Mouse (Mus musculus) stomach, postnatal 0 days (tissue): Measurements from ENCODE around the gene Hprt. TPM values are rescaled to one million over a fixed set of nuclear protein-coding genes. Genes with fewer than 3 reads are reported as not detected.

ENCODE experiments used
- ATAC-seq: fragments of 200-750 bp; cut with Nextera tagmentation; 2 replicates; pipeline ENCODE4 v1.8.0; 2017; ENCODE audit not compliant: low FRiP score, low TSS enrichment
- DNase-seq: peaks from one replicate; pipeline ENCODE4 v3.0.0-alpha.2; 2016; ENCODE audit warnings: low spot score
- H3K27ac ChIP-seq: fragments of 300-500 bp; sonication (generic); replicated peaks from 2 replicates; pipeline ENCODE4 v1.5.1; 2014; ENCODE audit warnings: mild to moderate bottlenecking, control low read depth
- H3K27me3 ChIP-seq: fragments of 300-500 bp; sonication (generic); 2 replicates; pipeline ENCODE4 v1.6.1; 2014; ENCODE audit warnings: low read length; ENCODE audit not compliant: control insufficient read depth, insufficient read depth
- H3K36me3 ChIP-seq: fragments of 300-500 bp; sonication (generic); 2 replicates; pipeline ENCODE4 v1.6.1; 2014; ENCODE audit warnings: low read length, mixed read lengths; ENCODE audit not compliant: control insufficient read depth, insufficient read depth
- H3K4me1 ChIP-seq: fragments of 300-500 bp; sonication (generic); replicated peaks from 2 replicates; pipeline ENCODE4 v1.6.1; 2014; ENCODE audit warnings: antibody characterized with exemption; ENCODE audit not compliant: control insufficient read depth, insufficient read depth
- H3K4me2 ChIP-seq: fragments of 300-500 bp; sonication (generic); replicated peaks from 2 replicates; pipeline ENCODE4 v1.6.1; 2014; ENCODE audit warnings: low read depth, mild to moderate bottlenecking, control low read depth, moderate library complexity
- H3K4me3 ChIP-seq: fragments of 300-500 bp; sonication (generic); 2 replicates; pipeline ENCODE4 v1.5.1; 2014; ENCODE audit warnings: low read depth, low read length, control low read depth
- H3K9ac ChIP-seq: fragments of 300-500 bp; sonication (generic); 2 replicates; pipeline ENCODE4 v1.6.1; 2014; ENCODE audit warnings: mild to moderate bottlenecking, low read length, control low read depth, mixed read lengths
- H3K9me3 ChIP-seq: fragments of 300-500 bp; sonication (generic); 2 replicates; pipeline ENCODE4 v1.6.1; 2016; ENCODE audit warnings: low read length; ENCODE audit not compliant: control insufficient read depth
- CTCF ChIP-seq: IDR thresholded peaks from 2 replicates; pipeline ENCODE4 v1.5.1; 2016; ENCODE audit warnings: antibody characterized with exemption, low read depth, mild to moderate bottlenecking, moderate library complexity
- EP300 ChIP-seq: optimal IDR thresholded peaks from 2 replicates; pipeline ENCODE3; 2016; ENCODE audit warnings: antibody characterized with exemption
- WGBS: fragments of 180-500 bp; shearing (Covaris S2); extraction: QIAGEN DNeasy Blood & Tissue Kit; methylation state at CpG from one replicate; pipeline ENCODE4 v1.1.7; 2014; 5-methylcytosine and 5-hydroxymethylcytosine counted together
- microRNA counts: library from miRNA; unstranded; fragments of <30 nt; microRNA quantifications from one replicate; lab custom pipeline; 2015
- microRNA-seq: library from miRNA; unstranded; fragments of <30 nt; microRNA quantifications from one replicate; pipeline ENCODE4, GENCODE M21; 2016
- polyA plus RNA-seq: library from polyadenylated mRNA; unstranded; fragments of >200 nt; fragmentation: Nextera tagmentation; extraction: Ambion mirVana; gene quantifications from 2 replicates; pipeline ENCODE4 v1.2.1, GENCODE M21; 2015

Gene Hprt
- polyA plus RNA-seq, 1 experiment from 2014 or later: 254 TPM

DNA sequence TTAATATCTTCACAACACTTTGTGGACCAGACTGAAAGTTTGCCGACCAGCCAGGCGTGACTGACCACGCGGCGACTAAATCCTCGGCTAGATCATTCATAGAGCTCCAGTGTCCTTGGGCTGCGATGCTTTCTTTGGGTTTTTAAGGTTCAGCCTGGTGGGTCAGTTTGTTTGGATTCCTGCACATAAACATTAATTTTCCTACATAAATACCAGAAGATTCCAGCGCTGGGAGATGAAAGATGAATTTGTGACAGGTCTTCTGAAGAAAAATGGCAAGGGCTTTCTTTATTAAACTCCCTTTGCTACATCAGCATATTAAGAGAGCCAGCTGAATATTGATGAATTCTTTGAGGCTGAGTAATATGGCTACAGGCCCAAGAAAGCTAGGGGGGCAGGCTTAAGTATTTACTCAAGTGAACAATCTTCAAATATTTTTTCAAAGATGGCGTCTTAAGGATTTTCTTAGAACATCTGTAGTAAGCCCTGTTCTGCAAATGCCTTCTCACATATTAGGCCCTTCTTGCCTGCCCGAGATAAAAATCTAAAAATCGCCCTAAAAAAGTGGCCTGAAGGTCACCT is 71.6 kb downstream of the Hprt start:
- H3K27me3 ChIP-seq: no peaks in the 10 kb centered on the region
- no peaks in the 10 kb centered on the region for H3K4me1 ChIP-seq
- H3K4me2 ChIP-seq: peak overlapping the region; percentile 53; the same call in 1 of the 2 replicates
- no peak overlapping the region for H3K9ac ChIP-seq
- TF ChIP-seq EP300 (no peak), CTCF (no peak)
- no peak for ATAC-seq
- H3K9me3 ChIP-seq: no peaks in the 10 kb centered on the region
- H3K27ac ChIP-seq: no peak overlapping the region
- WGBS: 35% methylated on average over 11 of the region's 11 CpGs
- no peaks in the 10 kb centered on the region for H3K36me3 ChIP-seq
- no peak for DNase-seq
- no peak overlapping the region for H3K4me3 ChIP-seq

DNA sequence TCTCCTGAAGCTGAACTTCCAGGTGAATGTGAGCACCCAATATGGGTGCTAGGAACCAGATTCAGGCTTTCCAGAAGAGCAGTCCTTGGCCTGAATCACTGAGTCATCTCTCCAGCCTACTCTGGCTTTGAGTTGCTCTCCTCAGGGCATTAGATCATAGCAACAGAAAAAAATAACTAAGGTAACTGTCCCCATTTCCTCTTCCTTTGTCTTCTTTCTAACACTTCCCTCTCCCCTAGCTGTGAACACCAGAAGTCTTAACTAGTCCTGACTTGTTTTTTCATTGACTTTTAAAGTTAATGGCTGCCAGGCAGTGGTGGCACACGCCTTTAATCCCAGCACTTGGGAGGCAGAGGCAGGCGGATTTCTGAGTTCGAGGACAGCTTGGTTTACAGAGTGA is 76.5 kb downstream of the Hprt start:
- DNase-seq (no peak), ATAC-seq (no peak)
- Histone ChIP-seq H3K9ac (no peak overlapping the region), H3K9me3 (no peaks in the 10 kb centered on the region), H3K27ac (no peak overlapping the region), H3K4me1 (no peaks in the 10 kb centered on the region), H3K4me3 (no peak overlapping the region), H3K27me3 (no peaks in the 10 kb centered on the region), H3K36me3 (no peaks in the 10 kb centered on the region), H3K4me2 (no peak overlapping the region)
- no peak for TF ChIP-seq CTCF
- no peak for TF ChIP-seq EP300
- WGBS: 91% methylated on average over 3 of the region's 3 CpGs

MicroRNAs encoded within 50 kb of the gene (microRNA counts, 519-probe panel; counts per million panel counts)
- 5,735 counts per million, percentile 72 among the panel's probes with 10 or more counts for microRNA mmu-miR-322 (lab: Ali Mortazavi, UCI)
- microRNA mmu-miR-351 (lab: Ali Mortazavi, UCI): 3,146 counts per million, percentile 13 among the panel's probes with 10 or more counts
- microRNA mmu-miR-450a-3p (lab: Ali Mortazavi, UCI): not detected
- 5,682 counts per million, percentile 69 among the panel's probes with 10 or more counts for microRNA mmu-miR-450a-5p (lab: Ali Mortazavi, UCI)
- microRNA mmu-miR-450b-3p (lab: Ali Mortazavi, UCI): 1,980 counts per million, percentile 3 among the panel's probes with 10 or more counts
- not detected for microRNA mmu-miR-450b-5p (lab: Ali Mortazavi, UCI)
- microRNA mmu-miR-503 (lab: Ali Mortazavi, UCI): 4,216 counts per million, percentile 35 among the panel's probes with 10 or more counts
- microRNA mmu-miR-542-3p (lab: Ali Mortazavi, UCI): not detected
- microRNA mmu-miR-542-5p (lab: Ali Mortazavi, UCI): 3,820 counts per million, percentile 25 among the panel's probes with 10 or more counts

Small RNA genes lying within 50 kb of the gene (microRNA-seq; reads per million reads assigned to microRNA genes)
- gene Mir322: 16,116 reads per million, percentile 95 among the genes with 10 or more reads in this experiment
- 4,667 reads per million, percentile 89 among the genes with 10 or more reads in this experiment for gene Mir351
- 21.2 reads per million, percentile 26 among the genes with 10 or more reads in this experiment for gene Mir450-1
- gene Mir450-2: 22.2 reads per million, percentile 27 among the genes with 10 or more reads in this experiment
- gene Mir450b: 216 reads per million, percentile 55 among the genes with 10 or more reads in this experiment
- 633 reads per million, percentile 66 among the genes with 10 or more reads in this experiment for gene Mir503
- 959 reads per million, percentile 72 among the genes with 10 or more reads in this experiment for gene Mir542

Other genes starting within 250 kb of the Hprt start
- 0.25 and 0.27 TPM in 2 replicates for gene Ccdc160, start 196.9 kb upstream of the Hprt start, polyA plus RNA-seq
- gene Phf6, start 75.9 kb upstream of the Hprt start, polyA plus RNA-seq: 7.2 and 7.4 TPM in 2 replicates